Mouse (Mus musculus) forebrain, embryonic 14.5 days (tissue): ENCODE data around the gene Tes. TPM values are rescaled to one million over a fixed set of nuclear protein-coding genes. Genes with fewer than 3 reads are reported as not detected.

Experiments used
- ATAC-seq: fragments of 200-750 bp; cut with Nextera tagmentation; 2 replicates; pipeline ENCODE4 v1.8.0; 2017; ENCODE audit warnings: mild to moderate bottlenecking, moderate library complexity
- DNase-seq: peaks from one replicate; pipeline ENCODE4 v3.0.0-alpha.2; 2015; ENCODE audit warnings: low spot score
- H3K27ac ChIP-seq: fragments of 300-500 bp; sonication (generic); 2 replicates; pipeline ENCODE4 v1.5.1; 2014; ENCODE audit warnings: low read depth, mild to moderate bottlenecking, control low read depth, low read length, moderate library complexity
- H3K27me3 ChIP-seq: fragments of 300-500 bp; sonication (generic); replicated peaks from 2 replicates; pipeline ENCODE4 v1.6.1; 2014; ENCODE audit warnings: low read length, control low read depth, mixed read lengths; ENCODE audit not compliant: control insufficient read depth, insufficient read depth
- H3K36me3 ChIP-seq: fragments of 300-500 bp; sonication (generic); 2 replicates; pipeline ENCODE4 v1.6.1; 2014; ENCODE audit warnings: low read length, control low read depth; ENCODE audit not compliant: control insufficient read depth, insufficient read depth
- H3K4me1 ChIP-seq: fragments of 300-500 bp; sonication (generic); 2 replicates; pipeline ENCODE4 v1.6.1; 2014; ENCODE audit warnings: antibody characterized with exemption, low read length, control low read depth; ENCODE audit not compliant: control insufficient read depth, insufficient read depth
- H3K4me2 ChIP-seq: fragments of 300-500 bp; sonication (generic); 2 replicates; pipeline ENCODE4 v1.6.1; 2014; ENCODE audit warnings: mild to moderate bottlenecking, control low read depth, low read length
- H3K4me3 ChIP-seq: fragments of 300-500 bp; sonication (generic); 2 replicates; pipeline ENCODE4 v1.5.1; 2014; ENCODE audit warnings: low read depth, low read length, control low read depth
- H3K9ac ChIP-seq: fragments of 300-500 bp; sonication (generic); 2 replicates; pipeline ENCODE4 v1.6.1; 2014; ENCODE audit warnings: mild to moderate bottlenecking, low read length, control low read depth, moderate library complexity
- H3K9me3 ChIP-seq: fragments of 300-500 bp; sonication (generic); replicated peaks from 2 replicates; pipeline ENCODE4 v1.6.1; 2016; ENCODE audit warnings: low read length, control low read depth, mixed read lengths; ENCODE audit not compliant: control insufficient read depth
- WGBS: fragments of 180-500 bp; shearing (Covaris S2); extraction: QIAGEN DNeasy Blood & Tissue Kit; methylation state at CpG from one replicate; pipeline ENCODE4 v1.1.7; 2014; 5-methylcytosine and 5-hydroxymethylcytosine counted together
- polyA plus RNA-seq: library from polyadenylated mRNA; unstranded; fragments of >200 nt; fragmentation: Nextera tagmentation; extraction: Ambion mirVana; gene quantifications from 2 replicates; pipeline ENCODE4 v1.2.1, GENCODE M21; 2014

Gene Tes
- polyA plus RNA-seq, result 36.2 and 38.0 TPM in 2 replicates

GRCm38 (mm10) chr6:17064936-17065790 is at the start of gene Tes:
TSS of gene Tes (plus strand) at chr6:17065149.
- peak; percentile 98 for ATAC-seq
- WGBS, result under 1% methylated on average over 63 of the region's 63 CpGs
- peak within 1 kb of the TSS; percentile 75 for H3K9ac ChIP-seq

GRCm38 (mm10) chr6:17025886-17026285 is 39.1 kb upstream of the Tes start:
- DNase-seq (no peak), ATAC-seq (no peak)
- Histone ChIP-seq H3K27ac (no peak overlapping the region), H3K27me3 (no peaks in the 10 kb centered on the region), H3K4me2 (no peak overlapping the region), H3K4me3 (no peak overlapping the region), H3K36me3 (no peaks in the 10 kb centered on the region), H3K9me3 (no peaks in the 10 kb centered on the region), H3K4me1 (no peaks in the 10 kb centered on the region), H3K9ac (no peak overlapping the region)
- WGBS, result 67% methylated on average over 7 of the region's 7 CpGs

More at GRCm38 (mm10) chr6:17064936-17065790, at the start of gene Tes:
- peak; percentile 84 for DNase-seq
- Histone ChIP-seq H3K27ac (no peak within 1 kb of the TSS), H3K4me1 (no peaks in the 10 kb centered on the region), H3K4me2 (peak within 1 kb of the TSS; percentile 85), H3K9me3 (no peaks in the 10 kb centered on the region), H3K27me3 (0 out of 2 replicates have a peak, but pooled peaks cover 3% of the 10 kb centered on the region), H3K4me3 (peak within 1 kb of the TSS; percentile 75), H3K36me3 (no peaks in the 10 kb centered on the region)

- Histone ChIP-seq H3K4me3 (no peak overlapping the region), H3K9ac (no peak overlapping the region), H3K36me3 (no peaks in the 10 kb centered on the region), H3K4me2 (no peak overlapping the region), H3K27ac (no peak overlapping the region), H3K27me3 (no peaks in the 10 kb centered on the region), H3K4me1 (no peaks in the 10 kb centered on the region), H3K9me3 (no peaks in the 10 kb centered on the region)
- DNase-seq (peak; percentile 86), ATAC-seq (0 out of 2 replicates have a peak, but pooled peaks have one; percentile 60)
- 24% methylated on average over 8 of the region's 8 CpGs for WGBS
These were observed 37.4 kb upstream of the Tes start for GRCm38 (mm10) chr6:17027572-17027971.

- DNase-seq (no peak), ATAC-seq (no peak)
- no peak overlapping the region for H3K27ac ChIP-seq
- no peak overlapping the region for H3K4me2 ChIP-seq
- no peaks in the 10 kb centered on the region for H3K36me3 ChIP-seq
- no peak overlapping the region for H3K9ac ChIP-seq
- no peaks in the 10 kb centered on the region for H3K4me1 ChIP-seq
- no peak overlapping the region for H3K4me3 ChIP-seq
- no peaks in the 10 kb centered on the region for H3K27me3 ChIP-seq
- 90% methylated on average over 8 of the region's 8 CpGs for WGBS
- H3K9me3 ChIP-seq, result no peaks in the 10 kb centered on the region
These were observed 36.1 kb upstream of the Tes start for GRCm38 (mm10) chr6:17028809-17029208.

GRCm38 (mm10) chr6:17032231-17032728 is 32.7 kb upstream of the Tes start:
- no peaks in the 10 kb centered on the region for H3K9me3 ChIP-seq
- no peak for DNase-seq
- WGBS, result 0% methylated on average over 2 of the region's 2 CpGs

GRCm38 (mm10) chr6:17034095-17034494 is 30.9 kb upstream of the Tes start:
- no peaks in the 10 kb centered on the region for H3K9me3 ChIP-seq
- H3K4me1 ChIP-seq, result no peaks in the 10 kb centered on the region
- no peak overlapping the region for H3K4me2 ChIP-seq
- no peak for DNase-seq
- H3K27ac ChIP-seq, result no peak overlapping the region
- ATAC-seq, result no peak
- H3K27me3 ChIP-seq, result no peaks in the 10 kb centered on the region
- no peak overlapping the region for H3K4me3 ChIP-seq
- no peak overlapping the region for H3K9ac ChIP-seq
- H3K36me3 ChIP-seq, result no peaks in the 10 kb centered on the region
- 94% methylated on average over 2 of the region's 2 CpGs for WGBS

More at GRCm38 (mm10) chr6:17032231-17032728, 32.7 kb upstream of the Tes start:
- Histone ChIP-seq H3K4me2 (no peak overlapping the region), H3K4me1 (no peaks in the 10 kb centered on the region), H3K9ac (no peak overlapping the region), H3K4me3 (no peak overlapping the region), H3K27ac (no peak overlapping the region), H3K27me3 (no peaks in the 10 kb centered on the region), H3K36me3 (no peaks in the 10 kb centered on the region)
- no peak for ATAC-seq

- Histone ChIP-seq H3K9ac (no peak overlapping the region), H3K4me3 (no peak overlapping the region)
These were observed 29.7 kb upstream of the Tes start for GRCm38 (mm10) chr6:17035228-17035627.

GRCm38 (mm10) chr6:17051432-17052025 is 13.4 kb upstream of the Tes start:
- Histone ChIP-seq H3K9me3 (no peaks in the 10 kb centered on the region), H3K4me2 (no peak overlapping the region), H3K9ac (no peak overlapping the region), H3K36me3 (no peaks in the 10 kb centered on the region), H3K27me3 (no peaks in the 10 kb centered on the region), H3K4me1 (no peaks in the 10 kb centered on the region), H3K27ac (no peak overlapping the region), H3K4me3 (no peak overlapping the region)
- no peak for ATAC-seq
- no peak for DNase-seq
- 76% methylated on average over 4 of the region's 4 CpGs for WGBS

More at GRCm38 (mm10) chr6:17035228-17035627, 29.7 kb upstream of the Tes start:
- ATAC-seq (no peak), DNase-seq (no peak)
- Histone ChIP-seq H3K36me3 (no peaks in the 10 kb centered on the region), H3K27ac (no peak overlapping the region), H3K4me2 (no peak overlapping the region), H3K9me3 (no peaks in the 10 kb centered on the region), H3K4me1 (no peaks in the 10 kb centered on the region), H3K27me3 (no peaks in the 10 kb centered on the region)
